Mouse (Mus musculus) small intestine, adult 2 months (tissue): ENCODE measurements around the gene Zbtb7a. TPM values are rescaled to one million over a fixed set of nuclear protein-coding genes. Genes with fewer than 3 reads are reported as not detected.

Experiments
- H3K27ac ChIP-seq: fragments of 200-500 bp; 2 replicates; pipeline ENCODE4 v1.5.1; 2012; ENCODE audit warnings: low read depth, low read length, control low read depth, inconsistent platforms; ENCODE audit not compliant: insufficient read depth
- H3K27me3 ChIP-seq: fragments of 200-500 bp; 2 replicates; pipeline ENCODE4 v1.6.1; 2012; ENCODE audit warnings: mild to moderate bottlenecking, moderate library complexity, low read length, inconsistent platforms; ENCODE audit not compliant: control insufficient read depth, insufficient read depth
- H3K36me3 ChIP-seq: fragments of 200-500 bp; 2 replicates; pipeline ENCODE4 v1.6.1; 2012; ENCODE audit warnings: mild to moderate bottlenecking, low read length, control low read depth, inconsistent platforms; ENCODE audit not compliant: control insufficient read depth, insufficient read depth
- H3K4me1 ChIP-seq: fragments of 200-500 bp; 2 replicates; pipeline ENCODE4 v1.6.1; 2012; ENCODE audit warnings: low read length, inconsistent platforms, mixed read lengths; ENCODE audit not compliant: control insufficient read depth, insufficient read depth, insufficient read length
- H3K4me3 ChIP-seq: fragments of 200-500 bp; 2 replicates; pipeline ENCODE4 v1.5.1; 2012; ENCODE audit warnings: low read depth, mild to moderate bottlenecking, control low read depth, inconsistent platforms, low read length, moderate library complexity
- CTCF ChIP-seq: fragments of 200-500 bp; IDR thresholded peaks from 2 replicates; pipeline ENCODE4 v1.5.1; 2012; ENCODE audit warnings: low read depth, mild to moderate bottlenecking, control low read depth, inconsistent platforms, low read length, moderate library complexity, mixed read lengths; ENCODE audit not compliant: insufficient replicate concordance, insufficient read length; ENCODE audit errors: extremely low read depth
- POLR2A ChIP-seq: fragments of 200-500 bp; IDR thresholded peaks from 2 replicates; pipeline ENCODE4 v1.6.1; 2012; ENCODE audit warnings: low read depth, mild to moderate bottlenecking, control low read depth, inconsistent platforms, low read length, moderate library complexity
- WGBS: fragments of 180-500 bp; shearing (Covaris S2); methylation state at CpG from one replicate; pipeline ENCODE4 v1.1.7; 2018; 5-methylcytosine and 5-hydroxymethylcytosine counted together
- polyA plus RNA-seq: library from polyadenylated mRNA; depleted of rRNA; stranded (reverse); fragments of >200 nt; gene quantifications from 2 replicates; pipeline ENCODE4 v1.2.3, GENCODE M21; 2012

The Zbtb7a gene
- polyA plus RNA-seq, 1 experiment = 187 TPM

DNA sequence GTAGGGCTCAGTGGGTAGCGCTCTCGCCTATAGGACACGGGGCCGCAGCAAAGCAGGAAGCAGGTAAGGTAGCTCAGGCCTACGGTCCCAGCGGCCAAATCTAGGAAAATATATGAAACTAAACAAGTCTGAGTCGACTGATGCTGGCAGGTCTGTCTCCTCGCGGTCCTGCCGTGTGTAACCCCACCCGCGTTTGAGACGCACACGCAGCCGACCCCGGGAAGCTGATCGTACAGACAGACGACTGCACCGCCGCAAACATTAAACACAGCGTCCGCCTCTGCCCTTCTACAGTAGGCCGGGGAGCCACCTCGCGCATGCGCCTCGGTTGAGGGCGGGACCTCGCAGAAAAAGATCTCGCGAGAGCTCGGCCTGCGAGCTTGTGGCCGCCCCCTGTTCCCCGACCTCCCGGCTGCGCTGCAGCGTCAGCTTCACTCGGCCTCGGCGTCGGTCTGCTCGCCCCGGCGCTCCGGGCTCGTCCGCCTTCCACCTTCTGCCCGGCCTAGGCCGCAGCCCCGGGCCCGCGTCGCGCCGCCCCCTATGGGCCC is 29.4 kb upstream of the Zbtb7a start, which contains the start of gene Map2k2:
TSS of gene Map2k2 (plus strand) at position 351 of the 548 bp plus-strand sequence.
- H3K4me3 ChIP-seq = peak within 1 kb of the TSS; percentile 92
- no peaks in the 10 kb centered on the region for H3K27me3 ChIP-seq
- peaks cover 41% of the 10 kb centered on the region for H3K4me1 ChIP-seq
- peaks cover 26% of the 10 kb centered on the region for H3K36me3 ChIP-seq
- WGBS = under 1% methylated on average over 56 of the region's 56 CpGs
- TF ChIP-seq CTCF = no peak
- TF ChIP-seq POLR2A = peak; percentile 98
- peak within 1 kb of the TSS; percentile 98 for H3K27ac ChIP-seq

DNA sequence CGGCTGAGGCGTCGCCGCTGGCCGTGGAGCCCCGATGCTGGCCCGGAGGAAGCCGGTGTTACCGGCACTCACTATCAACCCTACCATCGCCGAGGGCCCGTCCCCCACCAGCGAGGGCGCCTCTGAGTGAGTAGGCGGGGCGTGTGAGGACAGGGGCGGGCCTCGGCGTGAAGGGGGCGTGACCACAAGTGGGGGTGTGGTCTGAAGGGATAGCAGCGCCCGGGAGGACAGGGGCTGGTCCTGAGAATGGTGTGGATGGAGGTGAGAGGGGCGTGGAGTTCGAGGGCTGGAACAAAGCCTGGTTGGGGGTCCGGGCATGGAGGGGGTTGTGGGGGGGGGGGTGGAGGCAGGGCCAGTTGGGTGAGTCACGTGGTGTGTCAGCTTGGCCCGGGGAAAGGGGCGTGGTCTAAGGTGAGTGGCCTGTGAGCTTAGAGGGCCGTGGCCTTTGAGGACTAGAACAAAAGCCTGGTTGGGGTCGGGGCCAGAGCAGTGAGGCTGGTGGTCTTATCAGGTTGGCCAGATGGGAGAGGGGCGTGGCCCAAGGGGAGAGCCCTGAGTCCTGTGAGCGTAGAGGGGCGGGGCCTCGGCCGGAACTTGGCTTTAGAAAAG is 28.8 kb upstream of the Zbtb7a start:
- no peak for TF ChIP-seq CTCF
- TF ChIP-seq POLR2A = no peak; the same call in 1 of the 2 replicates
- Histone ChIP-seq H3K27ac (peak overlapping the region; percentile 98), H3K4me3 (peak overlapping the region; percentile 92), H3K4me1 (peaks cover 38% of the 10 kb centered on the region), H3K36me3 (peaks cover 32% of the 10 kb centered on the region), H3K27me3 (no peaks in the 10 kb centered on the region)
- WGBS = 2% methylated on average over 35 of the region's 35 CpGs

DNA sequence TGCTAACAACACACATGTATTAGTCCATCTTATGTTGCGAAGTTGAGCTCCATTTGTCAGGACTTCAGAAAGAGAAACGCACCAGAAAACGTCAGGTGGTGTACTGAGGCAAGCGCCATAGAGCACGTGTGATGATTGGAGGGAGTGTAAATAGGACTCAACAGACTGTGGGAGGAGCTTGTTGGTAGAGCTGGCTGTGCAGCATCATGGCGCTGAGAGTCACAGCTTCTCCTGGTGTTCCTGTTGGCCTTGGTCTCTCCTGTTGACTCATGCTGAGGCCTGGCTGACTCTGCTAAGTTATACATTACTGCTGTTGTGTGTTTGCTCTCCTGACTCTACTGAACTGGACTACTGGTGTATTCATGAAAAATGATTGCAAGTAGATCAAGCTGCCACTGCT is 22.1 kb upstream of the Zbtb7a start:
- no peak for TF ChIP-seq CTCF
- TF ChIP-seq POLR2A = no peak
- H3K4me3 ChIP-seq = no peak overlapping the region
- 90% methylated on average over 6 of the region's 6 CpGs for WGBS
- H3K36me3 ChIP-seq = peaks cover 85% of the 10 kb centered on the region
- H3K27me3 ChIP-seq = no peaks in the 10 kb centered on the region
- H3K27ac ChIP-seq = no peak overlapping the region
- H3K4me1 ChIP-seq = no peaks in the 10 kb centered on the region; the same call in 1 of the 2 replicates

DNA sequence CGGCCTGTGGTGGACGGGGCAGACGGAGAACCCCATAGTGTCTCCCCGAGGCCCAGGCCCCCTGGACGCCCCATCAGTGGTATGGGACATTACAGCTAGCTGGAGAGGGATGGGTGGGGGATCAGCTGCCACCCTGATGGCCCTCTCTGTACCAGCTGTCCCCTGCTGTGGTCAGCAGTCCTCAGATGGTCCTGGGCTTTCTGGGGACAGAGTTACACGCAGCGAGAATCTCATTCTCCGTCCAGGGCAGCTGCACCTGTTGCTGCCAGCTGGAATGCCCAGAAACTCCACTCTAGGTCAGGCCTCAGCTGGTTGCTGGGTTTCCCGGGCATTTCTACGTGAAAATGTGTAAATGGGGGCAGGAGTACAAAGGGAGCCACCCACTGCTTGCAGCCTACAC is 15.4 kb upstream of the Zbtb7a start:
- WGBS = 96% methylated on average over 10 of the region's 10 CpGs
- Histone ChIP-seq H3K4me1 (no peaks in the 10 kb centered on the region), H3K36me3 (peaks cover 91% of the 10 kb centered on the region), H3K27me3 (no peaks in the 10 kb centered on the region), H3K4me3 (no peak overlapping the region), H3K27ac (no peak overlapping the region)
- TF ChIP-seq CTCF = no peak
- no peak for TF ChIP-seq POLR2A

DNA sequence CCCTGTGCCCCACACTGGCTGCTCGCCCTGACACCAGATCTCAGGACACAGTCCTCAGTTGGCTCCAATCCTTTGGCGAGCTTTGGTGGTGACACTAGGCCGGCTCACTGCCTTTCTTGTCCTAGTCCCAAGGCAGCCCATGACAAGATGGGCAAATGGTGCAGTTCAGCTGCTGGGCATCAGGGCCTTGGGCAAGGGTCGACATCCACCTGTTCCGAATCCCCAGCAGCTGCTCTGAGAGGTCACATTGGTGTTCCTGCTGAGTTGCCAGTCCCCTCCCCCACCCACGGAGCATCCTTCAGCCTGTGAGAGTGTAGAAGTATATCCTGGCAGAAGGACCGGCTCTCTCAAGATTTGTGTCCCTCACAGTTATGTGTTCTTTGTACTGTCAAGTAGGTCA is 14.4 kb upstream of the Zbtb7a start:
- WGBS = 85% methylated on average over 7 of the region's 7 CpGs
- Histone ChIP-seq H3K36me3 (peaks cover 81% of the 10 kb centered on the region), H3K4me3 (no peak overlapping the region), H3K27ac (no peak overlapping the region), H3K4me1 (no peaks in the 10 kb centered on the region), H3K27me3 (no peaks in the 10 kb centered on the region)
- TF ChIP-seq POLR2A (no peak), CTCF (no peak)

DNA sequence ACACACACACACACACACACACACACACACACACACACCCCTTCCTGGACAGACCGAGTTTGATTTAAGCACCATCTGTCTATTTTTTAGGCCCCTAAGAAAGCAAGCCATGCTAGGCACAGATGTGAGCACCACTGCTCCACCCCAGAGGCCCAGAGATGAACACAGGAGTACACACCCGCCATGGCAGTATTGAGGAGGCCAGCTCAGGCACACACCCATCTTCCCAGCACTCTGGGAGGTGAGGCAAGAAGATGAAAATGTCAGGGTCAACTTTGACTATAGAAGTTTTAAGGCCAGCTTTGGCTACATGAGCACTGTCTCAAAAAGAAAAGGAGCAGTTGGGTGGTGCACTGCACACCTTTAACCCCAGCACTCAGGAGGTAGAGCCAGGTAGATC is 12.1 kb upstream of the Zbtb7a start:
- no peaks in the 10 kb centered on the region; the same call in 1 of the 2 replicates for H3K4me1 ChIP-seq
- peaks cover 62% of the 10 kb centered on the region for H3K36me3 ChIP-seq
- H3K27me3 ChIP-seq = no peaks in the 10 kb centered on the region
- TF ChIP-seq CTCF (no peak), POLR2A (no peak)
- H3K27ac ChIP-seq = no peak overlapping the region
- no peak overlapping the region for H3K4me3 ChIP-seq
- 74% methylated on average over 2 of the region's 2 CpGs for WGBS

DNA sequence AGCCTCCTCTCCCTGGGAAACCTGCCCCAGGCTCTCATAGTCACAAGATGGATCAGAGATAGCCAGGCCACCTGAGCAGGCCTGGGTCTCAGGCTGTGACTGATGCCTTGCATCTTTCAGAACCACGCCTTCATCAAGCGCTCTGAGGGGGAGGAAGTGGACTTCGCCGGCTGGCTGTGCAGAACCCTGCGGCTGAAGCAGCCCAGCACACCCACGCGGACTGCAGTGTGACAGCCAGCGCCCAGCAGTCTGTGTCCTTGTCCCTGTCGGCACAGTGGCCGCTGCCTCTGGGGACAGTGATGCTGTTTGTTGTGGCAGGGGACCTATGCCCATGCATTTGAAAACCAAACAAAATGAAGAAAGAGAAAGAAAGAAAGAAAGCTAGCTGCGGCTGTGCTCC is 11.5 kb upstream of the Zbtb7a start:
- no peak overlapping the region for H3K27ac ChIP-seq
- H3K4me3 ChIP-seq = no peak overlapping the region
- H3K27me3 ChIP-seq = no peaks in the 10 kb centered on the region
- peaks cover 59% of the 10 kb centered on the region for H3K36me3 ChIP-seq
- 68% methylated on average over 11 of the region's 11 CpGs for WGBS
- H3K4me1 ChIP-seq = peaks cover 4% of the 10 kb centered on the region
- no peak for TF ChIP-seq POLR2A
- TF ChIP-seq CTCF = no peak
